Mouse (Mus musculus) ES-E14 (cell line): Measurements from ENCODE around the gene Ssc4d.

Source experiments
- CHD2 ChIP-seq: IDR thresholded peaks from 2 replicates; pipeline ENCODE4 v1.6.1; 2014; ENCODE audit warnings: mild to moderate bottlenecking, low read depth, low read length, inconsistent platforms
- HCFC1 ChIP-seq: IDR thresholded peaks from 2 replicates; pipeline ENCODE4 v1.6.1; 2012; ENCODE audit warnings: low read length, inconsistent platforms, borderline replicate concordance; ENCODE audit not compliant: insufficient read depth
- MAFK ChIP-seq: IDR thresholded peaks from 2 replicates; pipeline ENCODE4 v1.6.1; 2014; ENCODE audit warnings: mild to moderate bottlenecking, low read depth, low read length, inconsistent platforms; ENCODE audit not compliant: insufficient read depth
- ZC3H11A ChIP-seq: IDR thresholded peaks from 2 replicates; pipeline ENCODE4 v1.6.1; 2012; ENCODE audit warnings: low read depth, mild to moderate bottlenecking, inconsistent platforms, low read length, borderline replicate concordance
- ZNF384 ChIP-seq: IDR thresholded peaks from 2 replicates; pipeline ENCODE4 v1.6.1; 2012; ENCODE audit warnings: low read depth, low read length, inconsistent platforms

DNA sequence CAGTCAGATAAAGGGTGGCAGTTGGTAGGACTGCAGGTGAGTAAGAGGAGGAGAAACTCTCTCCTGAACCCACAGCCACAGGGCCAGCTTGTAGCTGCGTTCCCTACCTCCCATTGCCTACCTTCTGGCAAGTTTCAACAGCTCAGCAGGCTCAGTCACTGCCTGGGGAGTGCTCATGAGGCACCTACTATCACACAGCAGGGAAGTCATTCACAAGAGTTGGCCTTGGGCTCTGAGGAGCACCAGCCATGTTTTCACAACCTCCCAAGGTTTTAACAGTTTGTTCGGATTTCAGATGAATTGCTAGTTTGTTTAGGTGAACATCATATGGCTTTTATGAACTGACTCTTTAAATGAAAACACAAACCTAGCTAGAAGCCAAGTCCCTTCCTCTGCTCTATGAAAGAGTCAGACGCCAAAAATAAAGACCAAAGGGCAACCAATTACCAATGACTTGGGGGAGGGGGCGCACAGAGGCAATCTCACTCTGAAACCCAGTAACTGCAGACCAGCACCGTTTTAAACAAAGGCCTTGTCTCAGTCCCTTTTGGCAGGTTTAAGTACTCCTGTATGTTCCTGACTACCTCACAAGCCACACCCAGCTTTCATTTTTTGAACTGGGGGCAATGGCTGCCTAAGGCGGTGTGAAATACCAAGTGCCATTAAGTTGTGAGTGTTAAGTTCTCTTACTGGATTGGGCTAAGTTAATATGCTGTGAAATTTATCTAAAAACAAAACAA lies 44.5 kb downstream of the Ssc4d start:
- TF ChIP-seq CHD2 (no peak), MAFK (no peak), ZNF384 (no peak), HCFC1 (no peak), ZC3H11A (no peak)
